Mouse (Mus musculus) embryonic facial prominence, embryonic 10.5 days (tissue): ENCODE results near the gene Ppfia2. TPM values are rescaled to one million over a fixed set of nuclear protein-coding genes. Genes with fewer than 3 reads are reported as not detected.

Source experiments
- DNase-seq: peaks from one replicate; pipeline ENCODE4 v3.0.0-alpha.2; 2017; ENCODE audit warnings: low spot score
- H3K27ac ChIP-seq: fragments of 300-500 bp; sonication (generic); replicated peaks from 2 replicates; pipeline ENCODE4 v1.5.1; 2016; ENCODE audit warnings: mild to moderate bottlenecking
- H3K27me3 ChIP-seq: fragments of 300-500 bp; sonication (generic); replicated peaks from 2 replicates; pipeline ENCODE4 v1.6.1; 2016; ENCODE audit warnings: low read depth, mild to moderate bottlenecking; ENCODE audit not compliant: poor library complexity, severe bottlenecking
- H3K36me3 ChIP-seq: fragments of 300-500 bp; sonication (generic); replicated peaks from 2 replicates; pipeline ENCODE4 v1.6.1; 2016; ENCODE audit warnings: mild to moderate bottlenecking, moderate library complexity
- H3K4me1 ChIP-seq: fragments of 300-500 bp; sonication (generic); 2 replicates; pipeline ENCODE4 v1.6.1; 2016
- H3K4me3 ChIP-seq: fragments of 300-500 bp; sonication (generic); 2 replicates; pipeline ENCODE4 v1.5.1; 2016; ENCODE audit warnings: mild to moderate bottlenecking, moderate library complexity
- H3K9me3 ChIP-seq: fragments of 300-500 bp; sonication (generic); 2 replicates; pipeline ENCODE4 v1.6.1; 2016; ENCODE audit warnings: mild to moderate bottlenecking
- WGBS: fragments of 180-500 bp; shearing (Covaris S2); methylation state at CpG from one replicate; pipeline ENCODE4 v1.1.7; 2016; 5-methylcytosine and 5-hydroxymethylcytosine counted together
- polyA plus RNA-seq: library from polyadenylated mRNA; unstranded; fragments of >200 nt; fragmentation: Nextera tagmentation; extraction: Ambion mirVana; gene quantifications from 2 replicates; pipeline ENCODE4 v1.2.1, GENCODE M21; 2016

Ppfia2 gene
- polyA plus RNA-seq, 1 experiment from 2014 or later = 0.82 TPM

DNA sequence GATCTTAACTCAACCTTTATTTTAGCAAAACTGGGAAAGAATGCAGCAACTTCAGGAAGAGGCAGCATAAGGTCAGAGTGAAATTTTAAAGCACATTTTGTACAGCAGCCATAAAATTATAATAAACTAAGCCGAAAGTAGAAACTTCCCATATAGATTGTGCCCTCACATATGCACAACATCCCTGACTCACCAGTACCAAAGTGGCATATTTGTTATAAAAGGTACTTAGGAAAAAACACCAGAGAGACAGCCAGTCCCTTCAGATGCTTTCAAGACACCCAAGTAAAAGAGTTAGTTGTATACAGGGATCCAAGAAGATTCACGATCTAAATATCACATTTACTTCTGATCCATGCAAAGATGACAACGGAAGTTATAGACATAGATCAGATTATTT, 468.7 kb downstream of the Ppfia2 start:
- no peaks in the 10 kb centered on the region for H3K27me3 ChIP-seq
- H3K36me3 ChIP-seq = no peaks in the 10 kb centered on the region
- no peak overlapping the region for H3K4me3 ChIP-seq
- WGBS = 92% methylated on average over 3 of the region's 3 CpGs
- DNase-seq = no peak
- H3K27ac ChIP-seq = no peak overlapping the region
- H3K4me1 ChIP-seq = no peaks in the 10 kb centered on the region
- no peaks in the 10 kb centered on the region for H3K9me3 ChIP-seq

DNA sequence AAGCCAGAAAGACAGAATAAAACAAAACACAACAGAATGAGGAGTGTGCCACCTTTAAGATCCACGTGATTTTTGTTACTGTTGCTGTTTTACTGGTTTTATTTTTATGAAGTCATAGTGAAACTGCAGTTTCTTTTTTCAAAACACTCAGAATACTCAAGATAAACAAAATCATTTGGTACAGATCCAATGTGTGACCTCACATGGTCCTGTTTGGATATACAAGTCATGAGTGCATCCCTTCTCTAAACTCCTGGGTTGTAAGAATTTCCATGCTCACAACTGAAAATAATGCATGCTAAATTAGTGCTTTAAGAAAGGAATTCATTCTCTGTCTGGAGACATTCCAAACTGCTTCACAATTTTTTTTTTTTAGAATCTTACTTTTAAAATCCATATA, 469.3 kb downstream of the Ppfia2 start:
- WGBS = 83% methylated on average over 1 of the region's 1 CpGs
- DNase-seq = no peak
- H3K9me3 ChIP-seq = no peaks in the 10 kb centered on the region

DNA sequence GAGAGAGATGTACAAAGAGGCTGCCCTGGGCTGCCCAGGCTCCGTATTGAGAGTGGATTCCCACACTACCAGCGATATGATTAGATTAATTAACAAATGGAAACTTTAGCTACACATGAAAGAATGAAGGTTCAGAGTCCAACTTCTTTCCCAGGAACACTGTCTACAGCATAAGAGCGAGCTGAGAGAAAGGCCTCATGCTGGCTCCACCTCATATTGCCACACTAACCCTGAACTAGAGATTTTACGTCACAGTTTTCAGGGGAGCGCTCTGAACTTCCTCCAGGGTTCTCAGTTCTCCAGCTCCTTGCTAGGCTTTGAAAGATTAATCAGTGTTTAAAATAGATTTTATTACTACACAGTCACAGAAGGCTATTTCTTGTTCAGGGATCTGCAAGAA, 471.2 kb downstream of the Ppfia2 start:
- 78% methylated on average over 5 of the region's 5 CpGs for WGBS
- Histone ChIP-seq H3K9me3 (no peaks in the 10 kb centered on the region), H3K4me3 (no peak overlapping the region), H3K27ac (no peak overlapping the region), H3K4me1 (no peaks in the 10 kb centered on the region), H3K36me3 (no peaks in the 10 kb centered on the region), H3K27me3 (no peaks in the 10 kb centered on the region)
- no peak for DNase-seq

More for the DNA sequence above, 469.3 kb downstream of the Ppfia2 start:
- no peaks in the 10 kb centered on the region for H3K36me3 ChIP-seq
- no peak overlapping the region for H3K27ac ChIP-seq
- no peak overlapping the region for H3K4me3 ChIP-seq
- no peaks in the 10 kb centered on the region for H3K27me3 ChIP-seq
- no peaks in the 10 kb centered on the region for H3K4me1 ChIP-seq

- Histone ChIP-seq H3K27ac (no peak overlapping the region), H3K4me3 (no peak overlapping the region), H3K36me3 (no peaks in the 10 kb centered on the region), H3K4me1 (no peaks in the 10 kb centered on the region), H3K9me3 (no peaks in the 10 kb centered on the region), H3K27me3 (no peaks in the 10 kb centered on the region)
- WGBS = 85% methylated on average over 3 of the region's 3 CpGs
- DNase-seq = no peak
Measured at GRCm38 (mm10) chr10:106959026-106959425, 488.9 kb downstream of the Ppfia2 start.

DNA sequence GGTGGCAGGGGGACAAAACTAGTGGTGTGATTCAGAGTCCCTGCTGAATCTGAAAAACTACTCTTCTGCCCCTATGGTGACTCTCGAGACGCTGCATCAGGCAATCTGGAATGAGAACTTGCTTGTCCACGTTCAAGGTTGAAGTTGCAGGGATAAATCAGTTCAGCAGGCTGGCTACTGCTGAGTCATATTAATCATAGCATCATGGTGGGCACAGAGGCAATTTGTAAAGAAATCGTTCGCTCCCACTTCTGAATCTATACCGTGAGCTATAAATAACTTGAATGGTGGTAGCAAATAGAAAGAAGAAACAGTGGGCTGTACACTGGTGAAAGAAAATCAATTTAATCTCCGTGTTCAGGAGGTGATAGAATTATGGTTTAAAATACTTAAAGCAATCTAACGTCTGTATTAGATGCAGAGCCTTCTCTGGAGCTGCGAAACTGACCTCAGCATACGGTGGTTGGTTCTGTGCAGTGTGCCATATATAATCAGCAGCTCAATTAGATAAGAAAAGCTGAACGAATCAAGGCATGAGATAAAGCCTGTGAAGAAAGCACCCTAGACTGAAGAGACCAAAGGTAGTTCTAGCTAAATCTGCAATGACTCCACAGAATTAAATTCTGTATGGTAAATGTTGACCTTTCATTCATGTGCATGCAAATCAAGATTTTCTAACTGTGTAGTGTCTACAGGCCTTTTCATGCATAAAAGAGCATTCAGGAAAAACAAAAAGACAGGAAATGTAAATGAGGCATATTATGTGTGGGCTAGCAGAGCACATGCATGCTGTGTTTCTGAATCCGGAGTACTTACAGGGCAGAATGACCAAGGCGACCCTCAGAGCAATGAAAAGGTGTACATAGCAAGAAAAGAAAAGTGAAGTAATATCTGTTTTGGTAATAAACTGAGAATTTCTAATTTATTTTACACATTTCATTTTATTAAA, 505.3 kb downstream of the Ppfia2 start:
- no peaks in the 10 kb centered on the region for H3K4me1 ChIP-seq
- H3K9me3 ChIP-seq = no peaks in the 10 kb centered on the region
- H3K36me3 ChIP-seq = no peaks in the 10 kb centered on the region
- no peak overlapping the region for H3K4me3 ChIP-seq
- no peaks in the 10 kb centered on the region for H3K27me3 ChIP-seq
- no peak overlapping the region for H3K27ac ChIP-seq
- whole genome bisulfite sequencing = 81% methylated on average over 13 of the region's 13 CpGs
- DNase-seq = no peak
